Mouse (Mus musculus) neural tube, embryonic 12.5 days (tissue): ENCODE measurements around the gene Bbs4. TPM values are rescaled to one million over a fixed set of nuclear protein-coding genes. Genes with fewer than 3 reads are reported as not detected.
"Not testable (repeated sequence)": the region's sequence is repeated elsewhere in the genome, so short reads cannot be mapped to it uniquely, and the experiment has no call there.

Experiments
- ATAC-seq: fragments of 200-750 bp; cut with Nextera tagmentation; 2 replicates; pipeline ENCODE4 v1.8.0; 2017; ENCODE audit warnings: low read depth, mild to moderate bottlenecking, moderate TSS enrichment, moderate library complexity; ENCODE audit not compliant: low FRiP score
- H3K27ac ChIP-seq: fragments of 300-500 bp; sonication (generic); 2 replicates; pipeline ENCODE4 v1.5.1; 2016
- H3K27me3 ChIP-seq: fragments of 300-500 bp; sonication (generic); replicated peaks from 2 replicates; pipeline ENCODE4 v1.6.1; 2016; ENCODE audit warnings: mild to moderate bottlenecking
- H3K36me3 ChIP-seq: fragments of 300-500 bp; sonication (generic); 2 replicates; pipeline ENCODE4 v1.6.1; 2016; ENCODE audit warnings: mild to moderate bottlenecking
- H3K4me1 ChIP-seq: fragments of 300-500 bp; sonication (generic); 2 replicates; pipeline ENCODE4 v1.6.1; 2016
- H3K4me2 ChIP-seq: fragments of 300-500 bp; sonication (generic); replicated peaks from 2 replicates; pipeline ENCODE4 v1.6.1; 2016; ENCODE audit warnings: mild to moderate bottlenecking
- H3K4me3 ChIP-seq: fragments of 300-500 bp; sonication (generic); 2 replicates; pipeline ENCODE4 v1.5.1; 2016
- H3K9ac ChIP-seq: fragments of 300-500 bp; sonication (generic); 2 replicates; pipeline ENCODE4 v1.6.1; 2016; ENCODE audit warnings: mild to moderate bottlenecking
- H3K9me3 ChIP-seq: fragments of 300-500 bp; sonication (generic); 2 replicates; pipeline ENCODE4 v1.6.1; 2016; ENCODE audit warnings: mild to moderate bottlenecking
- WGBS: fragments of 180-500 bp; shearing (Covaris S2); methylation state at CpG from one replicate; pipeline ENCODE4 v1.1.7; 2016; 5-methylcytosine and 5-hydroxymethylcytosine counted together
- polyA plus RNA-seq: library from polyadenylated mRNA; unstranded; fragments of >200 nt; fragmentation: Nextera tagmentation; extraction: Ambion mirVana; gene quantifications from 2 replicates; pipeline ENCODE4 v1.2.1, GENCODE M21; 2016

The Bbs4 gene
- 19.9 and 26.8 TPM in 2 replicates for polyA plus RNA-seq

DNA sequence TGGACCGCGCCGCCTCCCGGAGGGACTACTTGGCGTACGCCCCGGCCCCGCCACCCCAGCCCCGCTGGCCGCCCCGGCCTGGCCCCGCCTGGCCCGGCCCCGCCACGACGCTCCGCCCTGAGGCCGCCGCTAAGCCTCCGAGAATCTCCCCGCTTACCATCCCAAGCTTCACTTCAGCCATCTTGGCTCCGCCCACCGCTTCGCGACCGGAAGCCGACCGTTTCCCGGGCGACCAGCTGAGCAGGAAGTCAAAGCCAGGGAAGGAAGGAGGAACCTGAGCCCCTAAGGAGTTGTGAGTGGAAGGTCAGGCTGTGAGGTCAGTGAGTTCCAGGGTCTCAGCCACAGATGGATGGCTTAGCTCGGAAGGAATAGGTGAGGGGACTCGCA is at the start of gene Bbs4:
Gene Bbs4, minus strand, starts transcription at position 256 of the 387 bp plus-strand sequence.
- peak within 1 kb of the TSS; percentile 88 for H3K4me3 ChIP-seq
- no peaks in the 10 kb centered on the region for H3K36me3 ChIP-seq
- H3K27me3 ChIP-seq, result no peaks in the 10 kb centered on the region
- peak within 1 kb of the TSS; percentile 53; the same call in 1 of the 2 replicates for H3K27ac ChIP-seq
- WGBS, result under 1% methylated on average over 32 of the region's 32 CpGs
- ATAC-seq, result peak; percentile 82
- H3K9ac ChIP-seq, result peak within 1 kb of the TSS; percentile 87
- H3K4me2 ChIP-seq, result peak within 1 kb of the TSS; percentile 66
- H3K4me1 ChIP-seq, result peaks cover 10% of the 10 kb centered on the region; the same call in 1 of the 2 replicates
- no peaks in the 10 kb centered on the region for H3K9me3 ChIP-seq

DNA sequence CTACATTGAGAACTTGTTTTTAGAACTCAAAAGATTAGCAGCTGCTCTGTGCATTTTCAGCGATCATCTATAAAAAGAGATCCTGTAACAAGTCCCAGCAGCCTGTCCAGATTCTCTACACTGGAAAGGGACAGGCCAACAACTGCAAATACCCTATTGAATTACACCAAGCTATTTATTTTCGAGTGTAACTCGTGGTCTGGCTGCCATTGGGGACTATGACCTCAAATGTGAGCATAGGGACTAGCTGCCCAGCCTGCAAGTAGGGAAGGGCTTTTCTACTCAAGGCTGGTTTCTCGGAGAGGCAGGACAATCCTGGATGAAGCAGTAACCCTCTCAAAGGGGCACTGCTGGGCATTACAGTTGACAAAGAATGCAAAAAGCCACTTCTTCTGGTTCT is 35.8 kb upstream of the Bbs4 start:
- no peak overlapping the region for H3K9ac ChIP-seq
- no peaks in the 10 kb centered on the region for H3K4me1 ChIP-seq
- H3K27ac ChIP-seq, result no peak overlapping the region
- no peak overlapping the region for H3K4me2 ChIP-seq
- no peak for ATAC-seq
- H3K27me3 ChIP-seq, result no peaks in the 10 kb centered on the region
- H3K4me3 ChIP-seq, result no peak overlapping the region
- no peaks in the 10 kb centered on the region for H3K9me3 ChIP-seq
- H3K36me3 ChIP-seq, result peaks cover 35% of the 10 kb centered on the region
- 86% methylated on average over 4 of the region's 4 CpGs for WGBS

DNA sequence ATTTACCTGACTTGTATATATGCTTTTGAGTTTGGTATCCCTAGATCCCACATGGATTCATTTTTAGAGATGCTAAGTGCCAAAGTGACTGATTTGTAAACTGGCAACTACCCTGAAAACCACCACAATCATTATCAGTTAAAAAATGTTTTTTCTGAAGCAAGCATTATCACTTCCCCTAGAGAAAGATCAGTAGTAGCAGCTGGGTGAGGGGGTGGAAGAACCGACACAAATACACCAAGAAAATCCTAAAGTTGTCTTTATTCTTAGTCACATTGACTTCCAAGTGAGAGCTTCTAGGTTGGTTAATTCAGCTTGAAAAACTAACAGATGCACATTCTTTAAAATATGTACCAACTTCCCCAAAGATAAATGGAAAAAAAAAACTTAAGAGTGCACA is 35.0 kb upstream of the Bbs4 start:
- Histone ChIP-seq H3K9me3 (no peaks in the 10 kb centered on the region), H3K4me2 (no peak overlapping the region), H3K27ac (no peak overlapping the region), H3K4me1 (no peaks in the 10 kb centered on the region), H3K36me3 (peaks cover 28% of the 10 kb centered on the region), H3K27me3 (no peaks in the 10 kb centered on the region), H3K4me3 (no peak overlapping the region), H3K9ac (no peak overlapping the region)
- no peak for ATAC-seq
- WGBS, result 86% methylated on average over 1 of the region's 1 CpGs

DNA sequence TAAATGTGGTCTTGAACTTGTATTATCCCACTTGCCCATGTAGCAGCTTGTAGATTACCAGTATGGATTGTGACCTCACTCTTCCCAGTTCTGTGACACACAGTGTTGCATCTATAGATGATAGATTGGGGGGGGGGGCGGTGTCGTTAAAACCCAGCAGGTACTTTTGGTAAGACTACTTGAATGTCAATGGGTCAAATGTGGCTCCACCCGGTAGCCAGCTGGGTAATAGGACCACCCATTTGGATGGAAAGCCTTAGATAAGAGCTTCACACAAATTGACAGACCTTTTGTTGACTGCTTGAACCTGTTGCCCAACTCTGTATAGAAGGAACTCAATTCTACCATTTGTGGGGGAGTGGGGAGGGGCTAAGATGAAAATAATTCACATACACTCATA is 34.2 kb upstream of the Bbs4 start:
- H3K27me3 ChIP-seq, result no peaks in the 10 kb centered on the region
- no peak overlapping the region for H3K27ac ChIP-seq
- no peak for ATAC-seq
- H3K9me3 ChIP-seq, result no peaks in the 10 kb centered on the region
- peaks cover 20% of the 10 kb centered on the region for H3K36me3 ChIP-seq
- no peak overlapping the region for H3K9ac ChIP-seq
- no peak overlapping the region for H3K4me2 ChIP-seq
- 56% methylated on average over 3 of the region's 3 CpGs for WGBS
- H3K4me3 ChIP-seq, result no peak overlapping the region
- no peaks in the 10 kb centered on the region for H3K4me1 ChIP-seq

GRCm38 (mm10) chr9:59375626-59376025 is 22.3 kb upstream of the Bbs4 start:
- no peak for ATAC-seq
- Histone ChIP-seq H3K27me3 (no peaks in the 10 kb centered on the region), H3K36me3 (no peaks in the 10 kb centered on the region), H3K9ac (no peak overlapping the region), H3K4me3 (no peak overlapping the region), H3K9me3 (peaks cover 14% of the 10 kb centered on the region; the same call in 1 of the 2 replicates), H3K4me1 (no peaks in the 10 kb centered on the region), H3K27ac (no peak overlapping the region), H3K4me2 (no peak overlapping the region)
- 94% methylated on average over 15 of the region's 15 CpGs for WGBS

GRCm38 (mm10) chr9:59369646-59370045 is 16.3 kb upstream of the Bbs4 start:
- Histone ChIP-seq H3K9ac (no peak overlapping the region), H3K9me3 (peaks cover 16% of the 10 kb centered on the region), H3K4me1 (no peaks in the 10 kb centered on the region), H3K4me3 (no peak overlapping the region), H3K27me3 (no peaks in the 10 kb centered on the region), H3K27ac (no peak overlapping the region), H3K4me2 (no peak overlapping the region), H3K36me3 (no peaks in the 10 kb centered on the region)
- WGBS, result 91% methylated on average over 9 of the region's 9 CpGs
- ATAC-seq, result no peak

GRCm38 (mm10) chr9:59369220-59369619 is 15.9 kb upstream of the Bbs4 start:
- H3K27ac ChIP-seq, result no peak overlapping the region
- no peak overlapping the region for H3K9ac ChIP-seq
- H3K4me2 ChIP-seq, result no peak overlapping the region
- H3K4me1 ChIP-seq, result no peaks in the 10 kb centered on the region
- no peaks in the 10 kb centered on the region for H3K27me3 ChIP-seq
- 82% methylated on average over 5 of the region's 5 CpGs for WGBS
- peaks cover 14% of the 10 kb centered on the region for H3K9me3 ChIP-seq
- no peak for ATAC-seq
- H3K36me3 ChIP-seq, result no peaks in the 10 kb centered on the region
- no peak overlapping the region for H3K4me3 ChIP-seq

GRCm38 (mm10) chr9:59360487-59360886 is 7.2 kb upstream of the Bbs4 start:
- not testable (repeated sequence) for H3K4me3 ChIP-seq, ATAC-seq, H3K27ac ChIP-seq, H3K9ac ChIP-seq, H3K36me3 ChIP-seq, H3K4me2 ChIP-seq, H3K4me1 ChIP-seq, H3K27me3 ChIP-seq, H3K9me3 ChIP-seq
- WGBS, result 86% methylated on average over 3 of the region's 3 CpGs

DNA sequence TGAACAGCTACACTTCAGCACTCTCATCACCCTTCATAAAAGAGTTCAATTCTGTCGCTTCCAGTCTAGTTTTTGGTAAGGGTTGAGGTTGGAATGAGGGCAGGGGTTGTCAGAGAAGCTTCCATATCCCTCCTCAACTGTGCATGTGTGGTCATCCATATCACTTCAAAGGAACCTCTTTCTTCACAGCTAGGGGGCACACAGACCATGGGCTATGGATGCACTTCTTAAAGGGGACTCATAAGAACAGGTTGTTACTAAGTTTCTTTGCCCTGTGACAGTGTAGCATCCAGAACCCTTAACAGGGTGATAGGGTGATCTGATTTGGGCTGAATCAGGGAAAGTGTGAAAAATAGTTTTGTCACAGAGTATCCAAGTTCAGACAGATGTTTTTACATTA is 4.7 kb upstream of the Bbs4 start:
- H3K27me3 ChIP-seq, H3K4me1 ChIP-seq, H3K27ac ChIP-seq, H3K9ac ChIP-seq, H3K9me3 ChIP-seq, H3K36me3 ChIP-seq, H3K4me2 ChIP-seq, H3K4me3 ChIP-seq, ATAC-seq: not testable (repeated sequence)
- WGBS, result 60% methylated on average over 1 of the region's 1 CpGs

DNA sequence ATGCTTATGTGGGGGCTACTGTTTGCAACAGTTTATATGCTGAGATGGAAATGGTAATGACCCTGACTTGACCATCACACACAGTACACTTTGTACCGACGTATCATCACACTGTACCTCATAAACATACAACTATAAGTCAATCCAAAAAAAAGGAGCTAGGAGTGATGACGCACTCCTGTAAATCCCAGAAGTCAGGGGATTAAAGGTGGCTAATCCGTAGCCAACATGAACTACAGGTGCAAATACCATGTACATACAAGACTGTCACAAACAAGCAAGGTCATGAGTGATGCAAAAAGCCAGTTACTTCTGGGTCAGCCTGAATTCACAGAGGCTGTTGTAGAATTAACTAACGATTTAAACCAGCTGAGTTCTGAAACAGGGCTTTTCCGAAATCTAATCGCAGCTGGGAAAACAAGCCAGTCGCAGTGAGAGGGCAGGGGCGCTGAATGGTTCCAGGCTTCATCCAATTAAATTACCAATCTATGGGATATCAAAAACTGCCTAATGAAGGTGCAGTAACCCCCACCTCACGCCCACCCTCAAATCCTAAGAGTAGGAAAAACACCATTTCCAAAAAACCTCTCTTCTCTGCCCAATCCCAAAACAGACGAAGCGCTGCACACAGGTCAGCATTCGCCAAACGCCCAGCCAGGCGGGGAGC is 589 bp downstream of the Bbs4 start:
- Histone ChIP-seq H3K4me2 (peak overlapping the region; percentile 66), H3K9me3 (no peaks in the 10 kb centered on the region), H3K4me1 (peaks cover 10% of the 10 kb centered on the region; the same call in 1 of the 2 replicates), H3K9ac (peak overlapping the region; percentile 87), H3K4me3 (peak overlapping the region; percentile 88), H3K27ac (peak overlapping the region; percentile 53; the same call in 1 of the 2 replicates), H3K27me3 (no peaks in the 10 kb centered on the region), H3K36me3 (no peaks in the 10 kb centered on the region)
- no peak for ATAC-seq
- 15% methylated on average over 15 of the region's 15 CpGs for WGBS

DNA sequence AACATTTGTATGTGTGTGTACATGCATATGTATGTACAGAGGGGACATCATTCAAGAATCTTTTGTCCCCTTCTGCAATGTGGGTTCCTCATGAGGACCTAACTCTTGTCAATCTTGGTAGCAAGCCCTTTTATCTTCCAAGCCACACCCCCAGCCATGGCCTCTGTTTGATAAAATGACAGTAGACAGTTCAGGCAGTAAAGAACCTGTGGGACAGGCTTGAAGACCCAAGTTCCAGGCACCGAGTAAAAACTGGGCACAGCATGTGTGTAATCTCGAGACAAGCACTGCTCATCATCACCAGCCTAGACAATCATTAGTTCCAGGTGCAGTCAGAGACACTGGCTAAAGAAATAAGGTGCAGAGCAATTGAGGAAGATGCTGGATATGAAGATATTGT is 7.1 kb downstream of the Bbs4 start:
- Histone ChIP-seq H3K27me3 (no peaks in the 10 kb centered on the region), H3K27ac (no peak overlapping the region), H3K36me3 (peaks cover 25% of the 10 kb centered on the region), H3K4me1 (no peaks in the 10 kb centered on the region), H3K4me2 (no peak overlapping the region), H3K9ac (no peak overlapping the region), H3K9me3 (no peaks in the 10 kb centered on the region), H3K4me3 (no peak overlapping the region)
- WGBS, result 78% methylated on average over 2 of the region's 2 CpGs
- no peak for ATAC-seq

- ATAC-seq, result no peak
- 88% methylated on average over 9 of the region's 9 CpGs for WGBS
- no peaks in the 10 kb centered on the region for H3K4me1 ChIP-seq
Observed at GRCm38 (mm10) chr9:59340002-59340401, 13.3 kb downstream of the Bbs4 start.

GRCm38 (mm10) chr9:59339107-59339506 is 14.2 kb downstream of the Bbs4 start:
- Histone ChIP-seq H3K9ac (no peak overlapping the region), H3K4me1 (no peaks in the 10 kb centered on the region), H3K4me2 (no peak overlapping the region), H3K27me3 (no peaks in the 10 kb centered on the region), H3K9me3 (no peaks in the 10 kb centered on the region), H3K36me3 (peaks cover 50% of the 10 kb centered on the region), H3K27ac (no peak overlapping the region), H3K4me3 (no peak overlapping the region)
- ATAC-seq, result no peak
- WGBS, result 86% methylated on average over 5 of the region's 5 CpGs

More at GRCm38 (mm10) chr9:59340002-59340401, 13.3 kb downstream of the Bbs4 start:
- Histone ChIP-seq H3K4me3 (no peak overlapping the region), H3K9me3 (no peaks in the 10 kb centered on the region), H3K4me2 (no peak overlapping the region), H3K9ac (no peak overlapping the region), H3K27ac (no peak overlapping the region), H3K27me3 (no peaks in the 10 kb centered on the region), H3K36me3 (peaks cover 46% of the 10 kb centered on the region)
